Mouse (Mus musculus): Measurements from ENCODE around the gene Gm45213. TPM values are rescaled to one million over a fixed set of nuclear protein-coding genes. Genes with fewer than 3 reads are reported as not detected.

Gene Gm45213
- total RNA-seq (2021) = not detected

- DNase-seq (ENCODE audit: extremely low spot score in 1 of 2, low spot score in 1 of 2) = no peak
Measured at GRCm38 (mm10) chr7:66043552-66044459, at the start of gene Gm45213. Gene Gm45213, plus strand, starts transcription at chr7:66043602.

GRCm38 (mm10) chr7:66001035-66001754 lies 42.2 kb upstream of the Gm45213 start:
- no peak for DNase-seq (ENCODE audit: extremely low spot score in 1 of 2, low spot score in 1 of 2)

- DNase-seq (ENCODE audit: extremely low spot score in 1 of 2, low spot score in 1 of 2) = no peak
Measured at GRCm38 (mm10) chr7:66001797-66002196, 41.6 kb upstream of the Gm45213 start.

- no peak for DNase-seq (ENCODE audit: extremely low spot score in 1 of 2, low spot score in 1 of 2)
Measured at GRCm38 (mm10) chr7:66003447-66003846, 40.0 kb upstream of the Gm45213 start.

GRCm38 (mm10) chr7:66003865-66004638 lies 39.4 kb upstream of the Gm45213 start:
- no peak for DNase-seq (ENCODE audit: extremely low spot score in 1 of 2, low spot score in 1 of 2)

- DNase-seq (ENCODE audit: extremely low spot score in 1 of 2, low spot score in 1 of 2) = no peak
Measured at GRCm38 (mm10) chr7:66005066-66005465, 38.3 kb upstream of the Gm45213 start.

GRCm38 (mm10) chr7:66008161-66008891 lies 35.1 kb upstream of the Gm45213 start:
- DNase-seq (ENCODE audit: extremely low spot score in 1 of 2, low spot score in 1 of 2) = no peak

- no peak for DNase-seq (ENCODE audit: extremely low spot score in 1 of 2, low spot score in 1 of 2)
Measured at GRCm38 (mm10) chr7:66008892-66009273, 34.5 kb upstream of the Gm45213 start.

- no peak for DNase-seq (ENCODE audit: extremely low spot score in 1 of 2, low spot score in 1 of 2)
Measured at GRCm38 (mm10) chr7:66010518-66010917, 32.9 kb upstream of the Gm45213 start.

- no peak for DNase-seq (ENCODE audit: extremely low spot score in 1 of 2, low spot score in 1 of 2)
Measured at GRCm38 (mm10) chr7:66027747-66028146, 15.7 kb upstream of the Gm45213 start.

- DNase-seq (ENCODE audit: extremely low spot score in 1 of 2, low spot score in 1 of 2) = no peak
Measured at GRCm38 (mm10) chr7:66028766-66029512, 14.5 kb upstream of the Gm45213 start.

GRCm38 (mm10) chr7:66036809-66037208 lies 6.6 kb upstream of the Gm45213 start:
- no peak for DNase-seq (ENCODE audit: extremely low spot score in 1 of 2, low spot score in 1 of 2)

GRCm38 (mm10) chr7:66038261-66038660 lies 5.1 kb upstream of the Gm45213 start:
- DNase-seq (ENCODE audit: extremely low spot score in 1 of 2, low spot score in 1 of 2) = no peak

GRCm38 (mm10) chr7:66038730-66039129 lies 4.7 kb upstream of the Gm45213 start:
- DNase-seq (ENCODE audit: extremely low spot score in 1 of 2, low spot score in 1 of 2) = no peak

GRCm38 (mm10) chr7:66040026-66040814 lies 3.2 kb upstream of the Gm45213 start:
- DNase-seq (ENCODE audit: extremely low spot score in 1 of 2, low spot score in 1 of 2) = no peak

GRCm38 (mm10) chr7:66044617-66045016 lies 1.2 kb downstream of the Gm45213 start:
- DNase-seq (ENCODE audit: extremely low spot score in 1 of 2, low spot score in 1 of 2) = no peak

- DNase-seq (ENCODE audit: extremely low spot score in 1 of 2, low spot score in 1 of 2) = no peak
Measured at GRCm38 (mm10) chr7:66046921-66047918, 3.8 kb downstream of the Gm45213 start.

Data from layer of hippocampus, postnatal 25 days (tissue).